Mouse (Mus musculus): ENCODE data around the gene Nufip1. TPM values are rescaled to one million over a fixed set of nuclear protein-coding genes. Genes with fewer than 3 reads are reported as not detected.

Nufip1 gene
- 17.0 TPM for polyA plus RNA-seq (2014; fragmentation: Illumina TruSeq; extraction: RNeasy Lipid Tissue Mini Kit (QIAGEN cat#74804); ENCODE audit: low replicate concordance)

GRCm38 (mm10) chr14:76110396-76111221, at the start of gene Nufip1, which contains the start of gene Gpalpp1:
TSS of gene Nufip1 (plus strand) at chr14:76110891.
TSS of gene Gpalpp1 (minus strand) at chr14:76110760.

Other genes with a start within 250 kb of the Nufip1 start
- not detected for gene Kctd4, start 155.9 kb upstream of the Nufip1 start, polyA plus RNA-seq (2014; fragmentation: Illumina TruSeq; extraction: RNeasy Lipid Tissue Mini Kit (QIAGEN cat#74804); ENCODE audit: low replicate concordance)
- gene Gtf2f2, start 100.0 kb upstream of the Nufip1 start, polyA plus RNA-seq (2014; fragmentation: Illumina TruSeq; extraction: RNeasy Lipid Tissue Mini Kit (QIAGEN cat#74804); ENCODE audit: low replicate concordance), result 43.4 TPM
- 37.2 TPM for gene Gpalpp1, start 131 bp upstream of the Nufip1 start, polyA plus RNA-seq (2014; fragmentation: Illumina TruSeq; extraction: RNeasy Lipid Tissue Mini Kit (QIAGEN cat#74804); ENCODE audit: low replicate concordance)

All from small intestine, adult 10 weeks (tissue).